Mouse (Mus musculus) spleen, adult 2 months (tissue): ENCODE measurements around the gene Abcd3.

Experiments
- CTCF ChIP-seq: fragments of 200-500 bp; IDR thresholded peaks from 2 replicates; pipeline ENCODE4 v1.5.1; 2011; ENCODE audit warnings: mild to moderate bottlenecking, inconsistent platforms; ENCODE audit not compliant: insufficient read depth, insufficient read length, insufficient replicate concordance; ENCODE audit errors: extremely low read depth
- POLR2A ChIP-seq: fragments of 200-500 bp; IDR thresholded peaks from 2 replicates; pipeline ENCODE4 v1.6.1; 2011; ENCODE audit warnings: low read depth, low read length, inconsistent platforms

- TF ChIP-seq CTCF (no peak), POLR2A (no peak)
Observed at GRCm38 (mm10) chr3:121818736-121819396, 3.8 kb upstream of the Abcd3 start.
